Mouse (Mus musculus): ENCODE results near the gene 2410002F23Rik. TPM values are rescaled to one million over a fixed set of nuclear protein-coding genes. Genes with fewer than 3 reads are reported as not detected.
"Not testable (repeated sequence)": the region's sequence is repeated elsewhere in the genome, so short reads cannot be mapped to it uniquely, and the experiment has no call there.

The 2410002F23Rik gene
- polyA plus RNA-seq, 1 experiment from 2014 or later: 64.3 TPM

DNA sequence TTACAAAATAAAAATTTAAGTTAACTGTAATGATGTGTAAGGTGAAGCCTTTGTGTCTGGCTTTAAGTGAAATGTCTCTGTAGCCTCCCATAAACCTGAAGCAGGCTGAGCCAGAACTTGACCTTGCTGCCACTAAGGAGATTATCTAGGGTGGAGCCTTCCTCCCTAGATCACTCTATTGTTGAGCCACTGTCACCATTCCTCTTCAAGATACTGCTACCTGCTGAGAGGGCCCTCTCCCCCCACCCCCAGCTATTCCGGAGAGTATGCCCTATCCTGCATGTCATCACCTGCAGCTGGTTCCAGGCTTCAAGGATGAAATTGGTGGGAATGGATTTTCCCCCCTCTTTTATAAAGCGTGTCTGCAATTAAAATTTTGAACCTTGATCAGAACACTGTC is 51.0 kb downstream of the 2410002F23Rik start:
- WGBS (ENCODE audit: insufficient replicate concordance): 58% methylated on average over 2 of the region's 2 CpGs

More for the DNA sequence above, 51.0 kb downstream of the 2410002F23Rik start:
- not testable (repeated sequence) for H3K9ac ChIP-seq; H3K27ac ChIP-seq; H3K4me3 ChIP-seq; H3K9me3 ChIP-seq (replicated peaks); H3K36me3 ChIP-seq; H3K4me1 ChIP-seq; H3K4me2 ChIP-seq; ATAC-seq
- peaks cover 20% of the 10 kb centered on the region for H3K27me3 ChIP-seq (replicated peaks)

Other genes with a start within 250 kb of the 2410002F23Rik start
- gene Klk1b26, start 234.6 kb upstream of the 2410002F23Rik start, polyA plus RNA-seq (2016; fragmentation: Nextera tagmentation; extraction: Ambion mirVana): not detected in 2 replicates
- not detected in 2 replicates for gene Klk1b27, start 194.4 kb upstream of the 2410002F23Rik start, polyA plus RNA-seq (2016; fragmentation: Nextera tagmentation; extraction: Ambion mirVana)
- not detected in 2 replicates for gene Klk1b21, start 144.4 kb upstream of the 2410002F23Rik start, polyA plus RNA-seq (2016; fragmentation: Nextera tagmentation; extraction: Ambion mirVana)
- gene Klk1b22, start 134.0 kb upstream of the 2410002F23Rik start, polyA plus RNA-seq (2016; fragmentation: Nextera tagmentation; extraction: Ambion mirVana): not detected in 2 replicates
- gene Klk1b16, start 110.0 kb upstream of the 2410002F23Rik start, polyA plus RNA-seq (2016; fragmentation: Nextera tagmentation; extraction: Ambion mirVana): not detected in 2 replicates
- not detected in 2 replicates for gene Klk1b24, start 58.5 kb upstream of the 2410002F23Rik start, polyA plus RNA-seq (2016; fragmentation: Nextera tagmentation; extraction: Ambion mirVana)
- not detected in 2 replicates for gene Klk1b3, start 48.5 kb upstream of the 2410002F23Rik start, polyA plus RNA-seq (2016; fragmentation: Nextera tagmentation; extraction: Ambion mirVana)
- not detected in 2 replicates for gene Klk1b4, start 39.3 kb upstream of the 2410002F23Rik start, polyA plus RNA-seq (2016; fragmentation: Nextera tagmentation; extraction: Ambion mirVana)
- not detected in 2 replicates for gene Klk1b5, start 30.8 kb upstream of the 2410002F23Rik start, polyA plus RNA-seq (2016; fragmentation: Nextera tagmentation; extraction: Ambion mirVana)
- gene Klk1, start 21.4 kb upstream of the 2410002F23Rik start, polyA plus RNA-seq (2016; fragmentation: Nextera tagmentation; extraction: Ambion mirVana): not detected in 2 replicates
- 0.08 TPM in 1 of 2 replicates, not detected in the other for gene Gm36864, start 10.5 kb upstream of the 2410002F23Rik start, polyA plus RNA-seq (2016; fragmentation: Nextera tagmentation; extraction: Ambion mirVana)
- gene 1700028J19Rik, start within 50 bp of the 2410002F23Rik start, polyA plus RNA-seq (2016; fragmentation: Nextera tagmentation; extraction: Ambion mirVana): 1.8 and 1.9 TPM in 2 replicates
- not detected in 2 replicates for gene Acp4, start 10.7 kb downstream of the 2410002F23Rik start, polyA plus RNA-seq (2016; fragmentation: Nextera tagmentation; extraction: Ambion mirVana)
- gene Gm15517, start 14.7 kb downstream of the 2410002F23Rik start, polyA plus RNA-seq (2016; fragmentation: Nextera tagmentation; extraction: Ambion mirVana): not detected in 2 replicates
- 0.50 and 0.55 TPM in 2 replicates for gene Clec11a, start 60.2 kb downstream of the 2410002F23Rik start, polyA plus RNA-seq (2016; fragmentation: Nextera tagmentation; extraction: Ambion mirVana)
- 0.10 and 0.18 TPM in 2 replicates for gene Shank1, start 63.5 kb downstream of the 2410002F23Rik start, polyA plus RNA-seq (2016; fragmentation: Nextera tagmentation; extraction: Ambion mirVana)
- gene Syt3, start 137.4 kb downstream of the 2410002F23Rik start, polyA plus RNA-seq (2016; fragmentation: Nextera tagmentation; extraction: Ambion mirVana): 0.05 and 0.11 TPM in 2 replicates
- gene 1700008O03Rik, start 139.1 kb downstream of the 2410002F23Rik start, polyA plus RNA-seq (2016; fragmentation: Nextera tagmentation; extraction: Ambion mirVana): 0.38 TPM in 1 of 2 replicates, not detected in the other
- 0.07 TPM in 1 of 2 replicates, not detected in the other for gene Lrrc4b, start 182.3 kb downstream of the 2410002F23Rik start, polyA plus RNA-seq (2016; fragmentation: Nextera tagmentation; extraction: Ambion mirVana)
- 5.5 and 6.4 TPM in 2 replicates for gene Aspdh, start 218.7 kb downstream of the 2410002F23Rik start, polyA plus RNA-seq (2016; fragmentation: Nextera tagmentation; extraction: Ambion mirVana)
- gene Josd2, start 221.3 kb downstream of the 2410002F23Rik start, polyA plus RNA-seq (2016; fragmentation: Nextera tagmentation; extraction: Ambion mirVana): 189 and 194 TPM in 2 replicates
- 70.6 and 74.8 TPM in 2 replicates for gene Emc10, start 249.8 kb downstream of the 2410002F23Rik start, polyA plus RNA-seq (2016; fragmentation: Nextera tagmentation; extraction: Ambion mirVana)
- gene Fam71e1, start 249.9 kb downstream of the 2410002F23Rik start, polyA plus RNA-seq (2016; fragmentation: Nextera tagmentation; extraction: Ambion mirVana): 2.8 and 3.3 TPM in 2 replicates